Mouse (Mus musculus): ENCODE data around the gene Bsn. TPM values are rescaled to one million over a fixed set of nuclear protein-coding genes. Genes with fewer than 3 reads are reported as not detected.

The Bsn gene
- polyA plus RNA-seq, 1 experiment from 2014 or later: 1.2 TPM

GRCm38 (mm10) chr9:108157891-108158290 lies 32.3 kb downstream of the Bsn start:
- Histone ChIP-seq H3K9me3 (no peaks in the 10 kb centered on the region), H3K4me3 (no peak overlapping the region), H3K27me3 (ENCODE audit: poor library complexity, severe bottlenecking) (peaks cover 9% of the 10 kb centered on the region; the same call in 1 of the 2 replicates), H3K4me1 (0 out of 2 replicates have a peak, but pooled peaks cover 4% of the 10 kb centered on the region), H3K36me3 (replicated peaks) (no peaks in the 10 kb centered on the region), H3K27ac (no peak overlapping the region)
- WGBS: 85% methylated on average over 7 of the region's 7 CpGs
- no peak for DNase-seq (ENCODE audit: extremely low spot score, low spot score)

GRCm38 (mm10) chr9:108157451-108157850 lies 32.7 kb downstream of the Bsn start:
- H3K27ac ChIP-seq: no peak overlapping the region
- no peak for DNase-seq (ENCODE audit: extremely low spot score, low spot score)
- H3K4me3 ChIP-seq: no peak overlapping the region
- H3K36me3 ChIP-seq (replicated peaks): no peaks in the 10 kb centered on the region
- H3K9me3 ChIP-seq: no peaks in the 10 kb centered on the region
- H3K4me1 ChIP-seq: 0 out of 2 replicates have a peak, but pooled peaks cover 4% of the 10 kb centered on the region
- H3K27me3 ChIP-seq (ENCODE audit: poor library complexity, severe bottlenecking): peaks cover 9% of the 10 kb centered on the region; the same call in 1 of the 2 replicates
- 86% methylated on average over 6 of the region's 6 CpGs for WGBS

- no peak overlapping the region for H3K4me3 ChIP-seq
- WGBS: 97% methylated on average over 5 of the region's 5 CpGs
Measured at GRCm38 (mm10) chr9:108156786-108157185, 33.4 kb downstream of the Bsn start.

GRCm38 (mm10) chr9:108154814-108155213 lies 35.4 kb downstream of the Bsn start:
- 91% methylated on average over 12 of the region's 12 CpGs for WGBS
- no peak overlapping the region for H3K4me3 ChIP-seq
- H3K9me3 ChIP-seq: no peaks in the 10 kb centered on the region; the same call in 1 of the 2 replicates
- H3K27me3 ChIP-seq (ENCODE audit: poor library complexity, severe bottlenecking): peaks cover 2% of the 10 kb centered on the region; the same call in 1 of the 2 replicates
- H3K27ac ChIP-seq: no peak overlapping the region
- no peaks in the 10 kb centered on the region for H3K36me3 ChIP-seq (replicated peaks)
- no peak for DNase-seq (ENCODE audit: extremely low spot score, low spot score)
- H3K4me1 ChIP-seq: peaks cover 8% of the 10 kb centered on the region

More at GRCm38 (mm10) chr9:108156786-108157185, 33.4 kb downstream of the Bsn start:
- DNase-seq (ENCODE audit: extremely low spot score, low spot score): no peak
- H3K27ac ChIP-seq: no peak overlapping the region
- peaks cover 9% of the 10 kb centered on the region; the same call in 1 of the 2 replicates for H3K27me3 ChIP-seq (ENCODE audit: poor library complexity, severe bottlenecking)
- H3K36me3 ChIP-seq (replicated peaks): no peaks in the 10 kb centered on the region
- H3K4me1 ChIP-seq: 0 out of 2 replicates have a peak, but pooled peaks cover 4% of the 10 kb centered on the region
- no peaks in the 10 kb centered on the region for H3K9me3 ChIP-seq

GRCm38 (mm10) chr9:108153516-108154448 lies 36.4 kb downstream of the Bsn start:
- no peak overlapping the region for H3K27ac ChIP-seq
- peaks cover 13% of the 10 kb centered on the region for H3K4me1 ChIP-seq
- no peaks in the 10 kb centered on the region for H3K27me3 ChIP-seq (ENCODE audit: poor library complexity, severe bottlenecking)
- H3K9me3 ChIP-seq: no peaks in the 10 kb centered on the region; the same call in 1 of the 2 replicates
- no peak for DNase-seq (ENCODE audit: extremely low spot score, low spot score)
- H3K36me3 ChIP-seq (replicated peaks): no peaks in the 10 kb centered on the region
- 90% methylated on average over 12 of the region's 12 CpGs for WGBS
- no peak overlapping the region for H3K4me3 ChIP-seq

GRCm38 (mm10) chr9:108150486-108150885 lies 39.7 kb downstream of the Bsn start:
- no peaks in the 10 kb centered on the region for H3K36me3 ChIP-seq (replicated peaks)
- DNase-seq (ENCODE audit: extremely low spot score, low spot score): no peak
- no peak overlapping the region for H3K4me3 ChIP-seq
- no peaks in the 10 kb centered on the region; the same call in 1 of the 2 replicates for H3K9me3 ChIP-seq
- H3K27me3 ChIP-seq (ENCODE audit: poor library complexity, severe bottlenecking): no peaks in the 10 kb centered on the region
- H3K27ac ChIP-seq: no peak overlapping the region
- WGBS: 71% methylated on average over 1 of the region's 1 CpGs
- H3K4me1 ChIP-seq: peaks cover 13% of the 10 kb centered on the region

- no peak for DNase-seq (ENCODE audit: extremely low spot score, low spot score)
- WGBS: 29% methylated on average over 4 of the region's 4 CpGs
- Histone ChIP-seq H3K4me1 (peaks cover 13% of the 10 kb centered on the region), H3K9me3 (no peaks in the 10 kb centered on the region; the same call in 1 of the 2 replicates), H3K27me3 (ENCODE audit: poor library complexity, severe bottlenecking) (no peaks in the 10 kb centered on the region), H3K27ac (peak overlapping the region; percentile 57), H3K36me3 (replicated peaks) (no peaks in the 10 kb centered on the region), H3K4me3 (no peak overlapping the region)
Measured at GRCm38 (mm10) chr9:108149817-108150216, 40.4 kb downstream of the Bsn start.

- Histone ChIP-seq H3K4me1 (peaks cover 13% of the 10 kb centered on the region), H3K9me3 (no peaks in the 10 kb centered on the region; the same call in 1 of the 2 replicates), H3K27ac (no peak overlapping the region), H3K36me3 (replicated peaks) (no peaks in the 10 kb centered on the region), H3K4me3 (no peak overlapping the region), H3K27me3 (ENCODE audit: poor library complexity, severe bottlenecking) (no peaks in the 10 kb centered on the region)
- DNase-seq (ENCODE audit: extremely low spot score, low spot score): no peak
- 81% methylated on average over 5 of the region's 5 CpGs for WGBS
Measured at GRCm38 (mm10) chr9:108147606-108148005, 42.6 kb downstream of the Bsn start.

- 87% methylated on average over 4 of the region's 4 CpGs for WGBS
- no peak for DNase-seq (ENCODE audit: extremely low spot score, low spot score)
- no peaks in the 10 kb centered on the region for H3K27me3 ChIP-seq (ENCODE audit: poor library complexity, severe bottlenecking)
- no peaks in the 10 kb centered on the region for H3K36me3 ChIP-seq (replicated peaks)
- H3K9me3 ChIP-seq: no peaks in the 10 kb centered on the region; the same call in 1 of the 2 replicates
- no peak overlapping the region for H3K27ac ChIP-seq
- no peak overlapping the region for H3K4me3 ChIP-seq
- peaks cover 13% of the 10 kb centered on the region for H3K4me1 ChIP-seq
Measured at GRCm38 (mm10) chr9:108146451-108146850, 43.7 kb downstream of the Bsn start.

- H3K36me3 ChIP-seq (replicated peaks): no peaks in the 10 kb centered on the region
- H3K9me3 ChIP-seq: no peaks in the 10 kb centered on the region
- H3K4me3 ChIP-seq: no peak overlapping the region
- H3K4me1 ChIP-seq: peaks cover 14% of the 10 kb centered on the region
- no peak overlapping the region for H3K27ac ChIP-seq
- no peaks in the 10 kb centered on the region for H3K27me3 ChIP-seq (ENCODE audit: poor library complexity, severe bottlenecking)
- DNase-seq (ENCODE audit: extremely low spot score, low spot score): no peak
- WGBS: 75% methylated on average over 6 of the region's 6 CpGs
Measured at GRCm38 (mm10) chr9:108145740-108146139, 44.4 kb downstream of the Bsn start.

GRCm38 (mm10) chr9:108144371-108145270 lies 45.6 kb downstream of the Bsn start:
- no peak for DNase-seq (ENCODE audit: extremely low spot score, low spot score)
- H3K27me3 ChIP-seq (ENCODE audit: poor library complexity, severe bottlenecking): no peaks in the 10 kb centered on the region
- peaks cover 7% of the 10 kb centered on the region for H3K4me1 ChIP-seq
- H3K4me3 ChIP-seq: no peak overlapping the region
- WGBS: 88% methylated on average over 17 of the region's 17 CpGs
- no peak overlapping the region for H3K27ac ChIP-seq
- no peaks in the 10 kb centered on the region for H3K36me3 ChIP-seq (replicated peaks)
- H3K9me3 ChIP-seq: no peaks in the 10 kb centered on the region

- peaks cover 4% of the 10 kb centered on the region; the same call in 1 of the 2 replicates for H3K4me1 ChIP-seq
- 88% methylated on average over 2 of the region's 2 CpGs for WGBS
- no peaks in the 10 kb centered on the region for H3K27me3 ChIP-seq (ENCODE audit: poor library complexity, severe bottlenecking)
- no peak for DNase-seq (ENCODE audit: extremely low spot score, low spot score)
- no peaks in the 10 kb centered on the region for H3K9me3 ChIP-seq
- H3K4me3 ChIP-seq: no peak overlapping the region
- peaks cover 7% of the 10 kb centered on the region for H3K36me3 ChIP-seq (replicated peaks)
- H3K27ac ChIP-seq: no peak overlapping the region
Measured at GRCm38 (mm10) chr9:108143470-108143869, 46.7 kb downstream of the Bsn start.

Measured in forebrain, embryonic 10.5 days (tissue).